Mouse (Mus musculus) layer of hippocampus, adult 11-12 months (tissue): ENCODE measurements at regions not wholly inside any gene's neighbourhood (a gene's known extent, or its start where the extent isn't known, plus 50 kb on each side); places are given as distances from the start of the nearest gene placed in this dataset.

Experiments
- DNase-seq: peaks from one replicate; pipeline ENCODE4 v3.0.0; 2022; ENCODE audit warnings: low spot score

DNA sequence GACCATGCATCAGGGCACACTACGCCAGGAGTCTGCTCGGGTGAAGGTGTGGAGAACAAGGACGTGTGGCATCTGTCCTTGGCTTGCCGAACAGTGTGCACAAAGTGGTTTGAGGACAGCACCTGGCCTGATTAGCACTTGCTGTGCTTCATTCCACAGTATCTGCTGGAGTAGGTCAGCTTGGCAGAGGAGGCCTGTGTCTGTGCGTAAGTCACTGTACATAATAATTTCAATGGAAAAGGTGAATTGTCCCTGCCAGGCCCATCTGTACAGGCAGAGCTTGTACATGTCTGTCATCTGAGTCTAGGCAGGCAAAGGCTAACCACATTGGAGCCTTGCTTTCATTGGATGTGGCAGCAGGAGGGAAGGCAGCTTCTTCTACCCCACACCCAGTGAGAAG lies 979.5 kb upstream of the Car8 start:
- DNase-seq = no peak

DNA sequence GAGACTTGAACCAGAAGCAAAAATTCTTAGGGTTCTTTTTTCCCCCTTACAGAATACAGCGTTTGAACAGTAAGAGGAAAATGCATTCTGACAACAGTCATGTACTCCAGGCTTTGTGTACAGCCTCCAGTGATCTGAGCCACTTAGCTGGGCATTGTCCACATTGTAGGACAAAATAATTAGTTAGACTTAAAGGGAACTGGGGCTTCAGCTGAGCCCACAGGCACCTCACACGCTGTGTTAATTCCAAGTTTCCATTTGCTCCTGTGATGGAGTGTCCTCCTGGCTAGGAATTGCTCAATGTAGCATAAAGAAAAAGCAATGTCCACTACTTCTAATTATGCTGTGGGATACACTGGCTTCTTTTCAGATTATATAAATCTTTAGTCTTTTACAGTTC lies 969.8 kb upstream of the Car8 start:
- no peak for DNase-seq

GRCm38 (mm10) chr4:9200012-9200411 lies 961.2 kb upstream of the Car8 start:
- DNase-seq = no peak

DNA sequence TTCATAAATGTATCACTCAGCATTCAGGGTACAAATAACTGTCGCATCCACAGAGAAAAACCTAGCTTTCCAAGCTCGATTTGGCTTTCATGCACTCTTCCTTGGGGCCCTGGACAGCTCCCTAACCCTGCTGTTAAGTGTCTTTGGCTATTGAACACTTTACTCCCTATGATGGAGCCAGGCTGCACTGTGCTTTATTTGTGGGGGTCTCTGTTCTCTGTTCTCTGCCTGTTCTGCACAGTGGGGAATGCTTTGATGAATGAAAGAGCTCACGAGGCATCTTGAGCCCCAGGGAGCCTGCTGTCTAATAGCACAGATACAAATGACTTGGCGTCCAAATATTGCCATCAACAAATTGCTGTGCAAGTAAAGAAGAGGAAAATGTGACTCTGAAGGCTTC lies 957.6 kb upstream of the Car8 start:
- no peak for DNase-seq

- DNase-seq = no peak
Measured at GRCm38 (mm10) chr4:9193121-9193520, 954.3 kb upstream of the Car8 start.

DNA sequence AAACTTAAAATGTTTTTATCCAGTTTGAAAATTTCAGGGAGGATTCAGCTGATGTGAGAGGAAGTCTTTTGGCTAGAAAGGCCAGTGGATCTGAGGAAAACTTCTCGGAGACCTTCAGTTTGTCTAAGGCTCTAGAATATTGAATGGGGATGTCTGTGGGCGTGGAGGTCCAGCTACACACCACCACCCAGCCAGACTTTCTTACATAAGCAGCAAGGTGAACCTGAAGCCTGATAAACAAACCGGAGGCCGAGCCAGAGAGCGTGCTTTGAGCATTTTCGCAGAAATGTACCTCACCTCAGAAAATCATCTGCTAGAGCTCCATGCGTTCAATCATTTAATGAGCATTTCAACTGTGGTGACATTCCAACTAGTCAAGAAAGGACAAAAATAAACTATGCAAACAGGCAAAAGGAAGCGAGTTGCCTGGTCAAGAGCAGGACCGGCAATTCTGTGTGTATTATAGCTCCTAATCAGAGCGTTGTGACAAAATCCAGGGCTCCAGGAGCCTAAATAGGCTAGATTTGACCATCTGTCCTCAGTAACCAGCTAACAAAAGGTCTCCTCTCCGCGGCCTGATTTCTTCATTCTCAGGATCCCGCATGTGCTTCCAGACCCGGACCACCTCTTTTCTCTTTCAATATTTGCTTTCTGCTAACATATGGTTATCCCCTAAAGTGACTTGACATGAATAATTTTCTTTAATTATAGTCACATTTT lies 946.5 kb upstream of the Car8 start:
- no peak for DNase-seq

DNA sequence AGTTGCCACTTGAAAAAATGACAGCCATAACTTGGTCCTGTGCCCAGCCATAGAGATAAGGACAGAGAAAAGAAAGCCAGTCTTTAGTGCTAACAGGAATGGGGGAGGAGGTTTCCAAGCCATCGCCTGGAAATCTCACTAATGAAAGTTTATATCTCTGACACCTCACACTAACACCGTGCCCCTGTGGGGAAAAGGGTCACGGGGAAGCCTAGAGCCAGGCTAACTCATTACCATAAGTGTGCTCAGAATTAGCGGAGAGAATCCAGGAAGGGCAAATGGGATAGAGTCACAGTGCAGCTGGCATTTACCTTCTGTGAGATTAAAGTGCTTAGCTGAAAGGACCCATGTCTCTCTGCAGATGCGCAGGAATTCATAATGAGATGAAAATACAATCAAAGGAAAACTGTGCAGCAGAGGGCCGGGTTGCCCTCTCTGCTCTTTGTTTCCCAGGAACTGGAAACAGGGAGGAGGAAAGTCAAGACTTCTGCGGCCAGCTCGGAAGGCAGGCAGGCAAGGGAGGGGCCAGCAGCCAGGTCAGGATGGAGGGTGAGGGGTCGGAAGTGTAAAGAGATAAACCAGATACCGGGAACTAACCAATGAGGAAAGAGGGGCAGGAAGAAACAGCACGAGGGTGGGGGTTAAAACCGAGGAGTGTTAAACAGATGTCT lies 945.7 kb upstream of the Car8 start:
- DNase-seq = no peak

GRCm38 (mm10) chr4:9174365-9174764 lies 935.5 kb upstream of the Car8 start:
- no peak for DNase-seq

DNA sequence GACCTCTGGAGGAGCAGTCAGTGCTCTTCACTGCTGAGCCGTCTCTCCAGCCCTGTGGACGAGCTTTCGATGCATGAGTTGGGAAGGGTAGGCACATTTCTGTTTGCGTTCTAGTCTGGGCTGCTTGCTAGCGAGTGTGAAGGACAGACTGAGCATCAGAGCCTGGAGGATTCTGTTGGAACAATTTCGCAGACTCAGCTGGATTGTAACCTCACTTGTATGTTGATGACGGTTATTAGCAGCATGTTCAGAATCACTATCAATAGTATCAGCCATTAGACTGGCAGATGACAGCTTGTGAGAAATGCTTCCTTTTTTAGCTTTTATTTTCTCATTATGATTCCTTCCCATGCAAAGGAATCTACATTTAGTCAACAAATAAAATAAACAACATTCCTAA lies 923.5 kb upstream of the Car8 start:
- no peak for DNase-seq

DNA sequence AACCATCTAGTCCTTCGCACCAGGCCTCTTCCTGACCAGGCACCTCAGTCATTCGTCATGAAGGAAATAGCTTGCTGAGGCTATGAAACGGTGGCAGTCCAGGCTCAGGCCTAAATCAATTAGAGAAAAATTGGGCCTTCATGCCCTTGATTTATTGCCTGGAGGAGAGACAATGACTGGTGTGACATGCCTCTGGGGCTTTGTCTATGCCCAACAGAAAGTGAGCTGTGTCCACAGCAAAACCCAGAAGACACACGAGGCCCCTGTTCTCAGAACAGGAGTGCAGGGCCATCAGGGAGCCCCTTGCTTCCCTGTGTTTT lies 922.9 kb upstream of the Car8 start:
- no peak for DNase-seq

GRCm38 (mm10) chr4:9161068-9161813 lies 922.4 kb upstream of the Car8 start:
- no peak for DNase-seq

GRCm38 (mm10) chr4:9147732-9148131 lies 908.9 kb upstream of the Car8 start:
- DNase-seq = no peak

DNA sequence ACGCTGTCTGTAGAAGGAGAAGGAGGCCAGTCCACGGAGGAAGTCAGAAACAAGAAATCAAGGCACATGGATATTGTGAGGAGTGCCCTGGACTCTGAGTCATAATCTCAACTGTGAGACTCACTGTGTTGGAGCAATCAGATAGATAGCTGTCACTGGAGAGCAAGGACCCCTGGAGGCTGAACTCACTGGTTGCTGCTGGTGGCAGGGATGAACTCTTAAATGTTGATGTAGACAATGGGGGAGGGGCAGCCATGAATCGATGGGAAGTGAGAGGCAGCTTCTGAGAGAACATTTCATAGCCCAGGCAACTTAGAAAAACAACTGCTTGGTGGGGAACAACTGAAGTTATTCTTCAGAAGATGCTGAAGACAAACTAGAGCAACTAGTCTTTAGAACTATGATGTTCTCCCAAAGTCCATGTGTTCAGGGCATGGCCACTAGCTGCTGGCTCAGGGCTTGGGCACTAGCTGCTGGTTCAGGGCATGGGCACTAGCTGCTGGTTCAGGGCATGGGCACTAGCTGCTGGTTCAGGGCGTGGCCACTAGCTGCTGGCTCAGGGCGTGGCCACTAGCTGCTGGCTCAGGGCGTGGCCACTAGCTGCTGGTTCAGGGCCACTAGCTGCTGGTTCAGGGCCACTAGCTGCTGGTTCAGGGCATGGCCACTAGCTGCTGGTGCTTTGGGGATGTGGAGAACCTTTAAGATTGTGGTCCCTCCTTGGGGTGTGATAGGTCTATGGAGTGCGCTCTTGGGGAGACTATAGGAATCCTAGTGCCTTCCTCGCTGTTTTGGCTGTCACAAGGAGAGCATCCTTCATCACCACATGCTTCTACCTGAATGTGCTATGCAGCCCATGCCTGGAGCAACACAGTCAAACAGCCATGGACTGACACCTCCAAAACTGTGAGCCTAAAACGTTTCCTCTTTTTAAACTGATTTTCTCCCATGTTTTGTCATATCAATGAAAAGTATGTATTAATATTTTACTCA lies 905.7 kb upstream of the Car8 start:
- DNase-seq = no peak

GRCm38 (mm10) chr4:9143087-9143486 lies 904.2 kb upstream of the Car8 start:
- DNase-seq = no peak

DNA sequence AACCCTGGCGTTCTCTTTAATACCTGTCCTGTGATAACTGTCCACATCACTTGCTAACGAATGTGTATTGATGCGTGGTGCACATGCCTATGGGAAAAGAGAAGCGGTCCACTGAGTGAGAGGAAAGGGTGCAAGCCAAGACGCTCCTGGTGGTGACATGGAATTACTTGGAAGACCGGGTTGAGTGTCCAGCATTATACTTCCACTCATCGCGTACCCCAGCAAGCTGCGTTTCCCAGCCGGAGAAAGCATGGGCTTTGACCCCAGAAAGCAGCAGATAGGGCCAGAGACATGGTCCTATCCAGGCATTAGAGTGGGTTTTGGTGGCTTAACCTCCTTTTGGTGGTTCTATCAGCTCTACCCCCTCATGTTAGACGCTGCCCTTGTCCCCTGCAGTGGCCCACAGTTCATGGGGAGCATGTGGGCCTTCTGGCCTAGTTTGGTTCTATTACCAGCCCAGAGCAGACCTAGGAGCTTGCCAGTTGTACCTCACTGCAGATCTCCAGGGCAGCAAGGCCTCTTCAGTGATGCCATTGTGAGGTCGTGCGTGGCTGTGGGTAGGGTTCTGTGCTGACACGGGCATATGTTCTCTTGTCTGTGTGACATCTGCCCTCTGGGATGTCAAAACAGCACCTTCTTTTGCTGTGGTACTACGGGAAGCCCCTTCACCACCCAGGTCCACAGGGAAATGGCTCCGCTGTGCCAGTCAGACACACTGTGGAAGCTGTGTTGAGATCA lies 903.3 kb upstream of the Car8 start:
- no peak for DNase-seq

GRCm38 (mm10) chr4:9140691-9141090 lies 901.9 kb upstream of the Car8 start:
- DNase-seq = no peak

- DNase-seq = peak; percentile 4
Measured at GRCm38 (mm10) chr4:9136657-9137056, 897.8 kb upstream of the Car8 start.

DNA sequence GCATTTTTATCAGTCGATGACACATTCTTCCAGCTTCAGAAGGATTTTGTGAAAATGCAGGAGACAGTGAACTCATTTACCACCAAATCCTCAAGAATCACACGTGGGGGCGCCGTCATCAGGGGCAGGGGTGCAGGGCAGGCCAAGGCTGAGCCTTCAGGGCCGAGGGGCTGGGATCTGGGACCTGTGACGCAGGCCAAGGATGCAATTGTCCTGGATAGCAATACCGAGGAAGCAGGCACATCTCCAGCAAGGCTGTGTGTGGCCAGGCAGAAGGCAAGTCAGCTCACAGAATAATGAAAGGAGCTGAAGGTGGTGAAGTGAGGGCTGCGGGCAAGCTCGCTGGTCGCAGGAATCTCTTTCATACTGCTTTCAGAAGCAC lies 897.3 kb upstream of the Car8 start:
- DNase-seq = peak; percentile 38

- peak; percentile 98 for DNase-seq
Measured at GRCm38 (mm10) chr4:9135481-9136187, 896.8 kb upstream of the Car8 start.

GRCm38 (mm10) chr4:9133695-9134094 lies 894.9 kb upstream of the Car8 start:
- DNase-seq = peak; percentile 40
